Mouse (Mus musculus): ENCODE measurements around the gene M6pr.
"Not testable (repeated sequence)": the region's sequence is repeated elsewhere in the genome, so short reads cannot be mapped to it uniquely, and the experiment has no call there.

Gene M6pr

DNA sequence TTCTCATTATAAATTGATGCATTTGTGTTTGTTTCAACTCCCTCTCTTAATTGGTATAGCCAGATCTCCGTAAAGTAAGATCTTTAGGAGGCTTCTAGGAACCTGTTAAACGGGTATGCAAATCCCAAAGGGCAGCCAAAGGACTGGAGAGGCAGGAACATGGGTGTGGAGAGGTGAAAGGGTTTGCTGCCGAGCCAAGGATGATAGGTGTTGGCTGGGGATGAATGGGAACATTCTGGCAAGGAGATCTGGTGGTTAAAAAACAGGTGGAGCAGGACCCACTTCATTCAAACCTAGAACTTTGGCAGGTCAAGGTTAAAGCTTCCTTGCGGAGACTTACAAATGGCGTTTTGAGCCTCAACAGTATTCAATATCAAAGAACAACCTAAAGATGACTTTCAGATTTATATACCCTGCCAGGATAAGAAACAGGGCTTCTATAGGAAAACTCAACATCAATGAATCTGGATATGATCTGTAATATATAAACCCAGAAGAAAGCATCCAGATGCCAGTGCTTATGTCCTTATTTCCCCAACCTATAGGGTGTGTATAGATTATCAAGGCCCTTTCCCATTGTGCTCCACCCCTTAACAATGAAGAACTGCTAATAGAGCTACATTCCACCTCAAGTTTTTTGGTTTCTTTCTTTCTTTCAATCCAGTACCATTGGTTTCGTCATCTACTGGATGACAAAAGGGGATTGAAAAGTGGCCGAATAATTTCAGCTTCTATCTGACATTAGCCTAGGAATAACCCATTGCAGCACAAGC is 32.7 kb downstream of the M6pr start:
- in situ Hi-C loops (cut with MboI, MseI): loop anchor here (5.0 kb wide), 1 partner anchor 34 kb away; the partner anchor contains the start of gene M6pr

DNA sequence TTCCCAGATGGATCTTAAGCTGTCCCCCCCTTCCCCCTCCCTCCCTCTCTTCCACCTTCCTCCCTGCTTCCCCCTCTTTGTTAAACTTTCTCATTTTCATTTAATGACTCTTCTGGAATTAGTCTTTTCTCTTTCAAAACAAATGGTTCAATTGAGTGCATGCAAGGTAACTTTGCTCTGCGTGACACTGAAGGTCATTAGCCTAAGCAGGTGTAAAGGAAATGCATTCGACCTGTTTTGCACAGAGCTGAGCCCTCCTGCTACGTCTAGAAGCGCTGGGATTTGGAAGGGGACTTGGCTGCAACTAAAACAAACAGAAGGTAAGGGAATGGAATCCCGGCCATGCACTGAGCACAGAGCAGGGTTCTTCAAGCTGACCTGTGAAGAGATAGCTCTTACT is 33.6 kb downstream of the M6pr start:
- in situ Hi-C loops (cut with MboI, MseI): loop anchor here (5.0 kb wide), 1 partner anchor 35 kb away; the partner anchor contains the start of gene M6pr

DNA sequence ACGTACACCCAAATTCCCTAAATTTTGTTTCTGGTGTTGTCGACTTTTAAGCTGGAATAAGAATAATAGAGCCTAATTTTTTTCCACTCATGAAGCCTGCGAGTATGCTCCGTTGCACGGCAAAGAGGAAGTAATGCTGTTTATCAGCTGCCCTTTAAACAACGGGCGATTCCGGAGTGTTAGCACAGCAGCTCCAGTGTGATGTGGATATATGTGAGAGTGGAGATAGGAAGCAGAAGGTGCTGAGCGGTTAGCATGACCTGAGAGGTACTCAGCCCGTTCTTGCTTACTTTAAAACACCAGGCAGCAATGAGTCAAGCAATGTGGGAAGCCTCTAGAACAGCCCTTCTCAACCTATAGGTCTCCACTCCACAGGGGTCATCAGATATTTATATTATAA is 35.2 kb downstream of the M6pr start:
- in situ Hi-C loops (cut with MboI, MseI): loop anchor here (5.0 kb wide), 1 partner anchor 36 kb away; the partner anchor contains the start of gene M6pr

DNA sequence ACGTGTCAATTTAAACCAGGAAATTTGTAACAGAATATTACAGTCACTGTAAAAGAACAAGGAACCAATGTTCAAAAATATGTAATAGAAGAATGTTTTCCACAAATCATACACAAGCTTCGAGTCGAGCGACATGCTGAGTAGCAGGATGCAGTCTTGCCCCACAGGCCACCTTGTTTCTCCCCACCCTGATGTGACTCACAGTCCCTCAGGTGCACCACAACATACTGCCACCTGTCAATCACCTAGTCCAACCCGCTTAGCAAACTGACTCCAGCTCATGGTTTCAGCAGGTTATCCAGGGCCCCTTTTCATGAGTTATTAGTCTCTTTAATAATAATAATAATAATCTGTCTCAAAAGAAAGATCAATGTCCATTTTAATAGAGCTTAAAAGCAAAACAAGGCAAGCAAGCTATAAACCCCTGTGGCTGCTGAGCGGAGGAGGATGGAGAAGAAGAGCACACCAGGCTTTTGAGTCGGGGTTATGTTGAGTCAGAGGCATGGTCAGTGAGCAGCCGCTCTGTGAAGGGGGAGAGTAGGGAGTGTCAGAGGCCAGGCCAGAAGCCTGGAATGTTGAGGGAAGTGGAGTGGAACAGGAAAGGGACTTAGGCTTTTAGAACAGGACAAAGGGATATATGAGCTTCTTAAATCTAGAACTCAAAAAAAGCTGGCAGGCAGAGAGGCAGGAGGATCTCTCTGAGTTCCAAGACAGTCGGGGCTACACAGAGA is 36.0 kb downstream of the M6pr start:
- in situ Hi-C loops (cut with MboI, MseI): loop anchor here (5.0 kb wide), 1 partner anchor 37 kb away; the partner anchor contains the start of gene M6pr

DNA sequence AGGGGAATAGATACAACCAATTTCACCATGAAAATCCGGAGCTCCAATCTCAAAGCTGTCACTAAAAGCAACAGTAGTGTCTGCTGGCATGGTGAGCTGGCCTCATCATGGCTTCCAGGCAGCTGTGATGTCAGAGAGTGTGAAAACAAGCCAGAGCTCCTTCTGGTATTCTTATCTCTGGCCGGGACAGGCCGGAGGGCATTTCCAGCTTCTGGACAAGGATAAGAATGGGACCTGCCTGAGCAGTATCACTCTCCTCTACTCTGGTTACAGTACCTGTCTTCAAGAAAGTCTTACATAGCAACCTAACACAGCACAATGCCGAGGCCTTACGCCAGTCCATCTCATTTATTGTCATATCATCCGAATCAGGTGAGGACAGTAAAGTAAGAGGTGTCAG is 37.2 kb downstream of the M6pr start:
- in situ Hi-C loops (cut with MboI, MseI): no loop called here

DNA sequence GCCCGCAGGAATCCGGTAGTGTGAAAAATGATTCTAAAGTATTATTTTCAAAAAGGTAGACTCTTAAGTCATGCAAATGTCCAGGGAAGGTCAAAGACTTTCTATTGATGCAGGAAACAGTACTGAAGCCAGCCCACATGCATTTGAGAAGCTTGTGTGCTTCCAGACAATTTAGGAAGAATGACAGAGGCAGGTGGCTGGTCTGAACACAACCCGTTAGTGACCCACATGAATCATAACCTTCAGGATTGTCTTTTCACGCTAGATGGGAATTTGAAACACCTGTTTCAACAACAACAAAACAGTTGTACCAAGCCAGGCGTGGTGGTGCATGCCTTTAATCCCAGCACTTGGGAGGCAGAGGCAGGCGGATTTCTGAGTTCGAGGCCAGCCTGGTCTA is 37.9 kb downstream of the M6pr start:
- in situ Hi-C loops (cut with MboI, MseI): no loop called here

DNA sequence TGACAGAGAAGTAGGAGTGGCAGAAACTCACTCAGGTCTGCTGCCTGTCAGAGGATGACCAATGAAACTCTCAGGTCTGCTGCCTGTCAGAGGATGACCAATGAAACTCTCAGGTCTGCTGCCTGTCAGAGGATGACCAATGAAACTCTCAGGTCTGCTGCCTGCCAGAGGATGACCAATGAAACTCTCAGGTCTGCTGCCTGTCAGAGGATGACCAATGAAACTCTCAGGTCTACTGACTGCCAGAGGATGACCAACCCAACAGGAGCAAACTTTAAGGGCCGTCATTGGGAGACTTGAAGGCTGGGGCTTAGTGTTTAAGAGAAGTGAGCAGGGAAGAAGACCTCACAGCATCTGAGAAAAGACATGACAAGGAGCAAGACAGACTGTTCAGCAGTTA is 38.8 kb downstream of the M6pr start:
- in situ Hi-C loops (cut with MboI, MseI): not testable (repeated sequence)

DNA sequence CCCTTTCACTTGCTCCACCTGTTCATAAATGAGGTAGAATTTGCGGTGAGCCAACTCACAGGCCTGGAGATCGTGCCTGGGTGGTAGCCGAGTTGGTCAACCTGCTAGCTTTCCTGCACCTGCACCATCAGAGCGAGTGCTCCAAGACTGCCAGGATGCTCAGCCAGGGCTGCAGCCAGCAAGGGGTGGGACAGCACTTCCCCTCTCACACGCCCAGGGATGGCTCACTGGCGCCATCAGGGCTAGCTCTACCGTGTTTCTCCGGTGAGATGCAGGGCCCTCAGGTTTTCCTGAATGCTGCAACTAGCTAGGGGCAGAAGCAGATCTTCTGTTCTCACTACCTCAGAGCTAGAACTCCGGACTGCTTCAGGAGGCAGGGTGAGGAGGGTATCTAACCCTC is 47.4 kb downstream of the M6pr start:
- in situ Hi-C loops (cut with MboI, MseI): no loop called here

DNA sequence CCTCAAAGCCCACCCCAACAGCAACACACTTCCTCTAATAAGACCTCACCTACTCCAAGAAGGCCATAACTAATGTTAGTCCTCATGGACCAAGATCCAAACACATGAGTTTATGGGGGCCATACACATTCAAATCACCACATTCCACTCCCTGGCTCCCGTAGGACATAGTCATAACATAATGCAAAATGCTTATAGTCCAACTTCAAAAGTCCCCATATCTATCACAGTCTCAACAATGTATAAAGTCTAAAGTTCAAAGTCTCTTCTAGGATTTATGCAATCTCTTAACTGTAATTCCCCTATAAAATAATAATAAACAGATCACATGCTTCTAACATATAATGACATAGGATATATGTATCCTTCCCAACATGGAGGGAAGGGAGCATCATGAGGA is 48.6 kb downstream of the M6pr start:
- in situ Hi-C loops (cut with MboI, MseI): no loop called here

DNA sequence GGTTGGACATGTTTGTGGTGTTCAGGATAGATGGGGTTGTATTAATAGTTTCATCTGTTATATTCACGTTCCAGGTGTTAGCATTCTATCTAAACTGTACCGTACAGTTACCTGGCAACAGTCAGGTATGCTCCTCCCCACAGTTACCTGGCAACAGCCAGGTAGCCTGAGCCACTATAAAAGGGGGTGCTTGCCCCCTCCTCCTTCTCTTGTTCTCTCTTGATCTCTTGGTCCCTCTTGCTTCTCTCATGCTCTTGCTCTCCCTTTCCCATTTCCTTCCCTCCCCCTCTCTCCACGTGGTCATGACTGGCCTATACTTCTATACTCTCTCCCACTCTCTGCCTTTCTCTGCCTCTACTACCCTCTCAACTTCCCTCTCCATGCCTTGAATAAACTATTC is 57.2 kb downstream of the M6pr start:
- in situ Hi-C loops (cut with MboI, MseI): no loop called here

DNA sequence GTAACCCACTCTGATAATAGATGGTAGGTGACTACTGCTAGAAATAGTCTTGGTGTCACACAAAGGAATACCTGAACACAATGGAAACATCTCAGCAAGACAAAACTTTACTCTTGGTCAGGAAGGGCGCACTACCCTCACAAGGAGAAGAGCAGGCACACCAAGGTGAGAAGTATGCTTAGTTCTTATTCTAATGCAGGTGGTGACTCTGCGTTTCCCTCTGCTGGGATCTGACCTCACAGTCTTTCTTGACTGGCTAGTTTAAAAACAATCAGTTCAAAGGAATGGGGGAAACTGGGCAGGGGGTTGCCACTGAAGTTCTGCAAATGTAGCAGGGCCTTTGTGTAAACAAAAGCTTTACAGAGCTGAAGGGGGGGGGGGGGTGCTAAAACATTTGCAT is 57.8 kb downstream of the M6pr start:
- in situ Hi-C loops (cut with MboI, MseI): no loop called here

DNA sequence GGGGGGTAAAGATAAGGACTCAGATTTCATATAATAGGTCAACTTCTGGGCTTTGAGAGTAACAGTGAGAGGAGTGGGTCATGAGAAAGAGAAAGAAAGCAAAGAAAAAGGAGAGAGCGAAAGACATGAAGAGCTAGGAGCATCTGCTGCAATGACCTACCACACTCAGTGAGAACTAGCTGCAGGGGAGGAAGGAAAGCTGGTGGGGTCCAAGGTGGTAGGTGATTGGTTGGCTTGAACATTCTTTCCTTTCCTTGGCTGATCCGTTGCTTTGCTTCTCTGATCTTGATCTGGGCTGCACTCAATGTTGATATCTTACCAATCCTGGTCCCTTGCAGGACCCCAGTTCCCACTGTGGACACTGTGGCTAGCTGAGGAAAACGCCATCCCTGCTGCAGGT is 58.5 kb downstream of the M6pr start:
- in situ Hi-C loops (cut with MboI, MseI): no loop called here
